Mouse (Mus musculus) C2C12 (cell line): ENCODE measurements around the gene Stag2. TPM values are rescaled to one million over a fixed set of nuclear protein-coding genes. Genes with fewer than 3 reads are reported as not detected.

Experiments used
- H3K27me3 ChIP-seq: one replicate; pipeline ENCODE4 v1.6.1; 2011; ENCODE audit not compliant: control insufficient read depth, insufficient read depth, insufficient read length
- H3K36me3 ChIP-seq: one replicate; pipeline ENCODE4 v1.6.1; 2011; ENCODE audit not compliant: control insufficient read depth, insufficient read depth
- H3K4me3 ChIP-seq: one replicate; pipeline ENCODE4 v1.5.1; 2011; ENCODE audit warnings: mild to moderate bottlenecking, control low read depth; ENCODE audit not compliant: poor library complexity, insufficient read depth, severe bottlenecking
- H3K79me2 ChIP-seq: one replicate; pipeline ENCODE4 v1.6.1; 2011; ENCODE audit not compliant: control insufficient read depth, insufficient read depth
- H3K79me3 ChIP-seq: one replicate; pipeline ENCODE4 v1.6.1; 2011; ENCODE audit warnings: low read depth, control low read depth
- H3ac ChIP-seq: one replicate; pipeline ENCODE3; 2011; ENCODE audit warnings: low read depth; ENCODE audit not compliant: control insufficient read depth, insufficient read length
- MAX ChIP-seq: IDR thresholded peaks from one replicate; pipeline ENCODE4 v1.6.1; 2011; ENCODE audit warnings: mild to moderate bottlenecking, control low read depth
- USF1 ChIP-seq: IDR thresholded peaks from one replicate; pipeline ENCODE4 v1.6.1; 2011; ENCODE audit warnings: low read depth, mild to moderate bottlenecking, control low read depth, moderate library complexity
- polyA plus RNA-seq: library from polyadenylated mRNA; unstranded; fragments of >200 nt; fragmentation: generic; extraction: Trizol; gene quantifications from one replicate; pipeline ENCODE4 v1.2.1, GENCODE M21; 2012; ENCODE audit warnings: missing spikeins

Gene Stag2
- polyA plus RNA-seq, 1 experiment: 8.4 TPM

DNA sequence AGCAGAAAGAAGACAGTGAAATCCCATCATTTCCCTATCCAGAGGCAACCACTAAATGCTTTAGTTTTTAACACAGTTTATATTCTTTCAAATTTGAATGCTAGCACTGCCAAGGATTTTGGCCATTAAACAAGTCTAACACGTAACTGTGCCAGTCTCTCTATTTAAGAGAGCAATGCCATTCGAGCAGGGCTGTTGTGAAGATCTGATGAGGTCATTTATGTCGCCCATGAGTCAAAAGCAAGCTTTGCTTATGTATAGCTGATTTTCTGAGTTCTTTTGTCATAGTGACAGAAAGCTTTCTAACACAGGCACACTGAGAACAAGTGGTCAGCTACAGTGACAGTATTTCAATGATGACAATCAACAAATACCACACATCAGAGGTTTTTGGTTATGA lies 175.7 kb downstream of the Stag2 start:
- H3K4me3 ChIP-seq: no peak overlapping the region
- H3K79me3 ChIP-seq: no peaks in the 10 kb centered on the region
- H3K79me2 ChIP-seq: no peaks in the 10 kb centered on the region
- H3K36me3 ChIP-seq: no peaks in the 10 kb centered on the region
- TF ChIP-seq MAX: no peak
- TF ChIP-seq USF1: no peak
- H3ac ChIP-seq: no peak overlapping the region
- no peaks in the 10 kb centered on the region for H3K27me3 ChIP-seq

Other genes starting within 250 kb of the Stag2 start
- 4.3 TPM for gene Thoc2, start 228.6 kb upstream of the Stag2 start, polyA plus RNA-seq
- gene Xiap, start 89.6 kb upstream of the Stag2 start, polyA plus RNA-seq: 4.6 TPM